Mouse (Mus musculus): Measurements from ENCODE around the gene Gpr162.

Gene Gpr162

GRCm38 (mm10) chr6:124881821-124882220 is 18.0 kb upstream of the Gpr162 start:
- DNase-seq (ENCODE audit: low spot score) = no peak

GRCm38 (mm10) chr6:124879390-124879789 is 15.6 kb upstream of the Gpr162 start:
- DNase-seq (ENCODE audit: low spot score) = no peak

- no peak for DNase-seq (ENCODE audit: low spot score)
Measured at GRCm38 (mm10) chr6:124874348-124874747, 10.6 kb upstream of the Gpr162 start.

- DNase-seq (ENCODE audit: low spot score) = no peak
Measured at GRCm38 (mm10) chr6:124866560-124866959, 2.8 kb upstream of the Gpr162 start.

- no peak for DNase-seq (ENCODE audit: low spot score)
Measured at GRCm38 (mm10) chr6:124865766-124866362, 2.1 kb upstream of the Gpr162 start.

- no peak for DNase-seq (ENCODE audit: low spot score)
Measured at GRCm38 (mm10) chr6:124863125-124863657, 592 bp downstream of the Gpr162 start.

GRCm38 (mm10) chr6:124862406-124863124 is 1.2 kb downstream of the Gpr162 start:
- no peak for DNase-seq (ENCODE audit: low spot score)

GRCm38 (mm10) chr6:124861802-124862201 is 2.0 kb downstream of the Gpr162 start:
- no peak for DNase-seq (ENCODE audit: low spot score)

DNA sequence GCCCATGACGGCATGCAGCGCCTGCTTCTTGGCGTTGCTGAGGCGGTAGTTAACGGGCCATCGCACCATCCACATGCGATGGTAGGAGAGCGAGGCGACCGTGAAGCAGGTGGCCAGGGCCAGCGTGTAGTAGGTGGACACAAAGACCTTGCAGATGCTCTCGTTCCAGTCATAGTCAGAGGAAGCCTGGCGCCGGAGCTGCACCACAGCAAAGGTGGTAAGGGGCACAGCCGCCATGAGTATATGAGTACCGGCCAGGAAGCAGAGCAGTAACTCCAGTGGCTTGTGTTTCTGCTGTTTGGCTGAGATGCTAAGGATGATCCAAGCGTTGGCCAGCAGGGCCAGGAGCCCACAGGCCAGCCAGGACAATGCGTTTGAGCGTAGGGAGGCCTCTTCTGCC is 2.5 kb downstream of the Gpr162 start:
- no peak for DNase-seq (ENCODE audit: low spot score)

DNA sequence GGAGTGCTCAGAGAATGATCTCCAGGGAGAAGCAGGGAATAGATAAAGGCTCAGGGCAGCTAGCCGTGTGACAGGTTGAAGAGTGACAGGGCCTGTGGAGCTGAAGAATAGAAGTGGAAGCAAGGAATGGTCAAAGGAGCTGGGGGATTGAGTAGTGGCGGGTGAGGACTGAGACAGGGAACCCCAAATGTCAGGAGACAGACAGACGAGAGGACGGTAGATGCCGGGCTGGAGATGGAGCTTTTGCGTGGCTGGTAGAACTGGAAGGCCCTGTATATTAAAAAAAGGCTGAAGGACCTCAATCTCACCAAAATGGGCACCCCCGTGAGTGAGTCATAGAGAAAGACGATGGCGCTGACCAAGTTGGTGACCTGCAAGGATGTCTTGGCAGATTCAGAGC is 3.3 kb downstream of the Gpr162 start:
- no peak for DNase-seq (ENCODE audit: low spot score)

GRCm38 (mm10) chr6:124859725-124860124 is 4.1 kb downstream of the Gpr162 start:
- DNase-seq (ENCODE audit: low spot score) = peak; percentile 61

DNA sequence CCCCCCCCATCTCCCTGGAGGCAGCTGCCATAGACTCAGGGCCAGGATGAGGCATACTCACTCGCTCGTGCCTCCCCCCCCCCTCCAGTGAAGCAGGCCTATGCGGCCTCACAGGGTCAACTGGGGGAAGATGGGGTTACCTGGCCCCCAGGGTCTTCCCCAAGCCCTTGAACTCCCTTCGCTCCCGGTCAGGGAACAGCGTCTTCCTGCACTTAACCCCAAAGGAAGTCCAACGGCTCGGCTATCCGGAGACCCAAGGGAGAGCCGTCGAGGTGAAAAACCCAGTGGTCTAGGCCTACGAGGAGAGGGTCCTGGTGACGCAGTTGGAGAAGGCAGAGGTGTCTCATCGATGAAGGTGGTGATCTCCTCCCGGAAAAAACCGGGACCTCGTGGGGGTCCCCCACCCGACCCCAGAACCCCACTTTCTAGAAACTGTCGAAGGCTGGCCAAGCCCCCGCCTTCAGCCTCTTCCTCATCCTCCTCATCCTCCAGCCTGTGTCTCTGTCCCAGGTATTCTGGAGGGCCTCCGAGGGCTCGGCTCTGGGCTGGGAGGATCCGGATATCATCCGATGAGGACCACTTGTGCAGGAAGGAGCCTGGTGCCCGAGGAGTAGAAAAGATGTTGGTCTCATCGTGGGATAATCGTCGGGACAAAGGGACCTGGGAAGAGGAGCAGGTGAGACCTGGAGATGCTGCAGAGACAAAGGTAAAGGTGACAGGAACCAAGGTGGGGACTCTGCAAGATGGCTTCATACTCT is 5.0 kb downstream of the Gpr162 start:
- DNase-seq (ENCODE audit: low spot score) = no peak

DNA sequence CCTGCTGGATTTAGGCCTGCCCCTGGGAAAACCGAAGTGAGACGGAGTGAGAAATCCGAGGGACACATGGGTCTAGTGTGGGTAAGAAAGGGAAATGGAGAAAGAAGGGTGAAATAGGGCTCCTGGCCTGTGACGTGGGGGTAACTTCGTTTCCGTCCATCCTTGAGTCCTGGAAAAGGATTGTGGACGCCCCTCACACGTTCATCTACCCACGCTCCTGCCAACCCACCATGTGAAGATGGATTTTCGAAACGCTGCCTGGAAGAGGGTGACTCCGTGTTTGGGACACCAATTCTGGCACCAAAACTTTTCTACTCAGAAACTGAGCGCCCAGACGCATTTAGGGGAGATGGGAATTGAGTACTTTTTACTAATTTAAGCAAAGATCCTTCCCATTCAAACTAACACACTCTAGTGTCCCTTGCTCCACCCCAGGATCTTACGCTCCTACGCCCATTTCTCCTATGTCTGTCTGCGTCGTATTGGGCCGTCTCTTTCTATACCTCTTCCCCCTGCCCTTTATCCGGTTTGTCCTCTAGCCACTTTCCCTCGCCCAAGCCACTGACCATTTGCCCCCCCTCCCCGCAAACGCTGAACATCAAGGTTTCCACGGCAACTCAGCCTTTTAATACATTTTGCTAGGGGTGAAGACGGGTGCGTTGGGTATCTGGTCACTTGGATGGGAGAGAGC is 5.8 kb downstream of the Gpr162 start:
- no peak for DNase-seq (ENCODE audit: low spot score)

GRCm38 (mm10) chr6:124856916-124857839 is 6.6 kb downstream of the Gpr162 start, which contains the start of gene P3h3:
TSS of gene P3h3 (minus strand) at chr6:124857752.
- peak; percentile 70 for DNase-seq (ENCODE audit: low spot score)

DNA sequence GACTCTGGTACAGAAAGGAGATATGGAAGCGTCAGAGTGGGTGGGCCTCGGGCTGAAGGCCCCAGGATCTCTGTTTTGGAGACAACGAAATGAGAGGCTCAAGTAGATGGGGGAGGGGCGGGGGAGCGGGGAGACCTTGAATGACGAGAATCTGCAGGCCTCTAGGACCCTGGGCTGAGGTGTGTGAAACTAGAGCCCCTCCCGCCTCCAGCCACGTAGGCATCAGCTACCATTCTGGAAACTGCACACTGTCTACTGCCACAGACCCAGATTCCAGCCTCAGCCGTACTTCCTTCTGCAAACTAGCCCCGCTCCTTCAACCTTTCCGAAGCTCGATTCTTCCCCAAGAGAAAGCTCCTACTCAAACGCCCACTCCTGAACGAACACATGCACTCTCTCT is 7.5 kb downstream of the Gpr162 start:
- DNase-seq (ENCODE audit: low spot score) = no peak

- DNase-seq (ENCODE audit: low spot score) = no peak
Measured at GRCm38 (mm10) chr6:124854647-124855046, 9.1 kb downstream of the Gpr162 start.

- DNase-seq (ENCODE audit: low spot score) = no peak
Measured at GRCm38 (mm10) chr6:124850535-124850934, 13.2 kb downstream of the Gpr162 start.

DNA sequence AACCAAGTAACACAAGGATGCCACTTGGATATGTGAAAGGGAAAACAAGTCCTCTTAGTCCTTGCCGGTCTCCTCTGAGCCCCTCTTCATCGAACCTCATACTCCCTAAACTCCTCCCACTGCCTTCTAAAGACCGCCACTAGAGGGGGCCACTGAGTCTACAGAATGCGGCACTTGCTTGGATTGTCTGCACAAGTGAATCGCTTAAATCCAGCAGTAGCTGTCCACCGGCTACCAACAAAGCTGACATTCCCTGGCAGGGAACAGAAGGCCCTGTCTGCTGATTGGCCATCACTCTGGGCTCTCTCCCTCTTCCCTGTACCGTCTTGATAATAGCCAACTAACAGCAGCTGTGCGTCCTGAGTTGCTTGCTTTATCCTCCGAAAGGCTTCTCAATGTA is 16.5 kb downstream of the Gpr162 start:
- peak; percentile 76 for DNase-seq (ENCODE audit: low spot score)

DNA sequence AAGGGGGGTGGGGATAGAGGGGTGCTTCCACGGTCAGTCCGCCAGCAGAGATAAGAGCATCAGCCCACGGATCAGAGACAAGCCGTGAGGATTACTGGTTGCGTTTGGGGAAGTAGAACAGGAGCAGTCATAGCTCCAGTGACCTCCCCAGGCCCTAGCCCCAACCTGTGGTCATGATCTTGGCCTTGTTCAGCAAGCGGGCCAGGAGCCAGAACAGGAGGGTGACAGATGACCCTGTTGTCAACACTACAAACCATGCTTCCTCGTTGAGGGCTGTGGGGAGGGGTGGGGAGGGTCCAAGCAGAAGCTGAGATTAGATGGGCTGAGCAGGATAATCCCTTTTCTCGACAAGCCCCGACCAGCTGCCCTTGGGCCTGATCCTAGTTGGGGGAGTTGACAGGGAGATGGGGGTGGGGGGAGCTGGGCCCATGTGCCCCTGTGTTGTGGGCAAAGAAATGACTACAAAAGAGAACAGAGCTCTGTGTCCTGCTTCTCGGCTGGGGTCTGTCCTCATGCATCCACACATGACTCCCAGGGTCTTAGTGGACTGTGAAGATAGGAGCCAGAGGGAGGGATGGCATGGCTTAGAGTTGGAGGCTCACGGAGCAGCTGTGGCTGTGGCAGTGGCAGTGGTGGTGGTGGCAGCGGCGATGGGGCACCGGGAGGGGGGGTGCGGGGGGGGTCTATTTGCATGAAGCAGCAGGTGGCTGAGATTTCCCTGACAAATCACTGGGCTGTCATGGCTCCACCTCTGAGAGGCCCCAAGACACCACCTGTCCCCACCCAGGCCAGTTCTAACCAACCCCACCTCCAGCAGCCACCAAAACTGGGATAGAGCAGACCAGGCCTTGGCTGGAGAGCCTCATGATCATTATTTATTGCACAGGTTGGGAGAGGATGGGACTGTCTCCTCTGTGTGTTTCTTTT is 23.3 kb downstream of the Gpr162 start, which contains the start of gene Gnb3:
TSS of gene Gnb3 (minus strand) at position 35 of the 927 bp plus-strand sequence.
- DNase-seq (ENCODE audit: low spot score) = no peak

DNA sequence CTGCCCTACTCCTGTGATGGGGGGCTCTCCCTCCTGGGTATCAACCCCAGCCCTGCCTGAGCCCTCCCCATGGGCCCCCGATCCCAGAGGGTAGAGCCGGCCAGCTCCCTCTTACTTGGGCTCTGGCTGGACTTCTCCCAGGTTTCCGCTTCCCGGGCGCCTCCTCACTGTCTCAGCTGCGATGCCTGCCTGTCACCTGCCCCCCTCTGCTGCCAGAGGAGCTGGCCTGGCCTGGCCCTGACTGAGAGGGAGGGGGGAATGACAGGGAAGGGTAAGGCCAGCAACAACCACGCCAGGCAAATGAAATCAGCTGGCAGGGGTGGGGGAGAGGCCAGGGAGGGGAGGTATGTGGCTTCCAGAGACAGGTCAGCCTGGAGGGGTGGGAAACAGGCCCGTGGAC is 24.0 kb downstream of the Gpr162 start:
- no peak for DNase-seq (ENCODE audit: low spot score)

Measured in ovary, adult 18-20 months (tissue).